Mouse (Mus musculus) G1E (cell line): ENCODE data around the gene Aldh3b1. TPM values are rescaled to one million over a fixed set of nuclear protein-coding genes. Genes with fewer than 3 reads are reported as not detected.

Source experiments
- ATAC-seq: 2 replicates; pipeline ENCODE4 v1.8.0; 2016; ENCODE audit warnings: mild to moderate bottlenecking; ENCODE audit not compliant: insufficient number of reproducible peaks, poor library complexity, low FRiP score, severe bottlenecking; ENCODE audit errors: extremely low read depth
- DNase-seq: peaks from one replicate; pipeline ENCODE4 v3.0.0; 2012; ENCODE audit warnings: low spot score
- H3K27me3 ChIP-seq: 2 replicates; pipeline ENCODE4 v1.6.1; 2012; ENCODE audit warnings: mild to moderate bottlenecking, low read length, inconsistent platforms; ENCODE audit not compliant: insufficient read depth
- H3K36me3 ChIP-seq: replicated peaks from 2 replicates; pipeline ENCODE3; 2012; ENCODE audit warnings: mild to moderate bottlenecking, inconsistent platforms
- H3K4me1 ChIP-seq: 2 replicates; pipeline ENCODE4 v1.6.1; 2012; ENCODE audit warnings: low read depth, low read length, inconsistent platforms, mixed read lengths; ENCODE audit not compliant: insufficient read depth
- H3K4me3 ChIP-seq: 2 replicates; pipeline ENCODE4 v1.5.1; 2012; ENCODE audit warnings: low read depth, mild to moderate bottlenecking, inconsistent platforms, low read length, moderate library complexity, mixed read lengths
- H3K9me3 ChIP-seq: replicated peaks from 2 replicates; pipeline ENCODE4 v1.6.1; 2012; ENCODE audit warnings: inconsistent platforms
- CTCF ChIP-seq: IDR thresholded peaks from 2 replicates; pipeline ENCODE4 v1.5.1; 2012; ENCODE audit warnings: low read depth, low read length, inconsistent platforms, mixed read lengths
- GATA1 ChIP-seq: IDR thresholded peaks from 2 replicates; pipeline ENCODE4 v1.6.1; 2012; ENCODE audit warnings: borderline replicate concordance, low read length, inconsistent platforms, mixed read lengths
- GATA2 ChIP-seq: IDR thresholded peaks from 2 replicates; pipeline ENCODE4 v1.6.1; 2012; ENCODE audit warnings: low read depth, low read length, inconsistent platforms, borderline replicate concordance
- POLR2AphosphoS5 ChIP-seq: IDR thresholded peaks from 2 replicates; pipeline ENCODE4 v1.6.1; 2012; ENCODE audit warnings: low read depth, low read length, inconsistent platforms; ENCODE audit not compliant: insufficient replicate concordance
- TAL1 ChIP-seq: conservative IDR thresholded peaks from 2 replicates; pipeline ENCODE4 v1.6.1; 2012; ENCODE audit warnings: low read depth, low read length, inconsistent platforms, mixed read lengths
- polyA plus RNA-seq: library from polyadenylated mRNA; stranded (reverse); fragments of >175 nt; gene quantifications from 2 replicates; pipeline ENCODE4 v1.2.3, GENCODE M21; 2012
- total RNA-seq, 2 experiments: library from RNA; stranded (forward) in 1 of 2; stranded (reverse) in 1 of 2; fragments of 200-1000 nt in 1 of 2; fragments of >200 nt in 1 of 2; fragmentation: Nextera tagmentation in 1 of 2; gene quantifications; 2 replicates each; pipeline ENCODE4 v1.2.3; 2014 to 2017

The Aldh3b1 gene
- total and polyA plus RNA-seq, 3 experiments = not detected

GRCm38 (mm10) chr19:3931716-3932115 lies 2.1 kb upstream of the Aldh3b1 start:
- no peak for ATAC-seq
- H3K36me3 ChIP-seq = no peaks in the 10 kb centered on the region
- no peak for DNase-seq
- H3K4me3 ChIP-seq = no peak overlapping the region
- peaks cover 51% of the 10 kb centered on the region for H3K27me3 ChIP-seq
- peaks cover 6% of the 10 kb centered on the region for H3K4me1 ChIP-seq
- H3K9me3 ChIP-seq = no peaks in the 10 kb centered on the region
- TF ChIP-seq GATA1 = no peak
- TF ChIP-seq TAL1 = no peak

DNA sequence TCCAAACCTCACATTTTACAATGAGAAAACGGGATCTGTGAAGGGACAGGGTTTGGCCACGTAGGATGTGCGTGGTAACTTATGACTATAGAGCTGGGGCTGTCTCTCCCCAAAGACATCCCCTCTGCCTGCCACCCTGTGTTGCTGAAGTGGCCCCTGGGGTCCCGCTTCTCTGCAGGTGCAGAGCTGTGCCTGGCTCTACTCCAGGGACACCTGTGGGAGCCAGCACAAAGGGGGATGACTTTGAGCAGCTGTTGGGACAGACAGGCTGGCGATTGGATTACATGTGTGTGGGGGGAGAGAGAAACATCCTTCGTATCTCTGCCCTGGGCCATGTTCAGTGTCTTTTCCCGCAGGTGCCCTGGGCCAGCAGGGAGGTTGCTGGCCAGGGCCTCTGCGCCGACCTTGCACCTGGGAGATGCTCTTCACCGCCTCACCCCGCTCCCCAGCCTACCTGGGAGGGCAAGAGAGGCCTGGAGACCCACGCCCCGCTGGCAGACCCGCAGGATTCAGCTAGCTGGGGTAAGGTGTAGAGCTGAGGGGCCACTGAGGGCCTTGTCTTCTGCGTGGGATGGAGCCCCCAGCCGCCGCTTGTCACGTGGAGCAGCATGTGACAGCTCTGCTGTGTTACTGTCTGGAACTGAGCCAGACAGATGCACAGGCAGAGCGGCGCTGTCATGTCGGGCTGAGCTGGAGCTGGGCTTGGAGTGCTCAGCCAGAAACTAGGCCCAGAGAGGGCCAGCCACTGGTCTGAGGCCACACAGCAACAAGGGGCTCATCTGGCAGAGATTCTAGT lies 852 bp upstream of the Aldh3b1 start:
- Histone ChIP-seq H3K4me1 (no peaks in the 10 kb centered on the region; the same call in 1 of the 2 replicates), H3K36me3 (no peaks in the 10 kb centered on the region), H3K27me3 (peaks cover 52% of the 10 kb centered on the region), H3K9me3 (no peaks in the 10 kb centered on the region), H3K4me3 (no peak overlapping the region)
- no peak for ATAC-seq
- TF ChIP-seq GATA1 (no peak), TAL1 (no peak), POLR2AphosphoS5 (no peak), GATA2 (no peak), CTCF (no peak)
- no peak for DNase-seq

- DNase-seq = no peak
- ATAC-seq = no peak
- H3K9me3 ChIP-seq = no peaks in the 10 kb centered on the region
- H3K36me3 ChIP-seq = no peaks in the 10 kb centered on the region
- no peak for TF ChIP-seq GATA2
- no peak for TF ChIP-seq POLR2AphosphoS5
- no peak for TF ChIP-seq TAL1
- TF ChIP-seq CTCF = no peak
- no peak for TF ChIP-seq GATA1
- no peak overlapping the region for H3K4me3 ChIP-seq
- H3K4me1 ChIP-seq = no peaks in the 10 kb centered on the region; the same call in 1 of the 2 replicates
- H3K27me3 ChIP-seq = peaks cover 54% of the 10 kb centered on the region
Measured at GRCm38 (mm10) chr19:3928779-3929178, 829 bp downstream of the Aldh3b1 start.

GRCm38 (mm10) chr19:3927989-3928388 lies 1.6 kb downstream of the Aldh3b1 start:
- peaks cover 5% of the 10 kb centered on the region; the same call in 1 of the 2 replicates for H3K4me1 ChIP-seq
- no peak overlapping the region for H3K4me3 ChIP-seq
- TF ChIP-seq CTCF (no peak), TAL1 (no peak), POLR2AphosphoS5 (no peak), GATA2 (no peak), GATA1 (no peak)
- ATAC-seq = no peak
- H3K36me3 ChIP-seq = no peaks in the 10 kb centered on the region
- peaks cover 58% of the 10 kb centered on the region for H3K27me3 ChIP-seq
- no peak for DNase-seq
- no peaks in the 10 kb centered on the region for H3K9me3 ChIP-seq

DNA sequence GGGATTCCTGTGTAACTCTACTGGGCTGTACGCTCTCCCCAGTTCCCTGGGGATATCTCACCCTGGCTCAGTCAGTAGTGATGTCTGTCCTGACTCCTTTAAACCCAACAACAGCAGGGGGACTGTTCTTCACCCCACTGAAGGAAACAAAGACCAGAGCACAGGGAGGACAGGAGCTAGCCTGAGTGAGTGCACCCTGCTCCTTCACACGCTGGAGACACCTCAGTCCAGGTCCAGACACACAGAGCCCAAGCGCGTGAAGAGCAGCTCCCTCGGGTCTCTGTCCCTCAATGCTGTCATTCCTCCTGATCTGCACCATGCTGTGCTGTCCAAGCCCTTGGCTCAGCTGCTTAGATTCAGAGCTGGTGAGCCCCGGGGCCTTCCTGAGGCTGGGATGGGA lies 2.9 kb downstream of the Aldh3b1 start:
- no peak overlapping the region for H3K4me3 ChIP-seq
- peaks cover 64% of the 10 kb centered on the region for H3K27me3 ChIP-seq
- H3K4me1 ChIP-seq = peaks cover 5% of the 10 kb centered on the region; the same call in 1 of the 2 replicates
- no peak for DNase-seq
- TF ChIP-seq GATA2 = no peak
- no peak for TF ChIP-seq CTCF
- TF ChIP-seq POLR2AphosphoS5 = no peak
- no peak for TF ChIP-seq GATA1
- TF ChIP-seq TAL1 = no peak
- ATAC-seq = no peak
- no peaks in the 10 kb centered on the region for H3K9me3 ChIP-seq
- no peaks in the 10 kb centered on the region for H3K36me3 ChIP-seq

DNA sequence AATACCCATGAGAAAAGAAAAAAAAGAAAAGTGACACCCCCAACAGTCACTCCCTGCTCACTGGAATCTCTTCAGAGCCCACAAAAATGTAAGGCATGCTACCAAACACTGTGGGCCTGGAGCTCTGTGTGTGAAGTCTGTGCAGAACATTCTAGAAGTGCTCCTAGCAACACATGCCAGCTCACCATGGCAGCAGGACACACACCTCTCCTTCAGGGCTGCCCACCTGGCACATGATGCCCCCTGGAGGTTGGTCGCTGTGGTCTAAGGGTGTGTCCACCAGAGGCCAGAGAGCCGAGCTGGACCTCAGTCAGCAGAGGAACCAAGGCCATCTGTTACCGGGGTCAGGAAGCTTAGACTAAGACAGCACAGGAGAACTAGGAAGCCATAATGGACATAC lies 3.3 kb downstream of the Aldh3b1 start:
- ATAC-seq = no peak
- no peak for DNase-seq
- no peak for TF ChIP-seq CTCF
- H3K4me3 ChIP-seq = no peak overlapping the region
- H3K36me3 ChIP-seq = no peaks in the 10 kb centered on the region
- H3K9me3 ChIP-seq = no peaks in the 10 kb centered on the region
- peaks cover 66% of the 10 kb centered on the region for H3K27me3 ChIP-seq
- H3K4me1 ChIP-seq = peaks cover 5% of the 10 kb centered on the region; the same call in 1 of the 2 replicates

GRCm38 (mm10) chr19:3925859-3926258 lies 3.7 kb downstream of the Aldh3b1 start:
- H3K36me3 ChIP-seq = no peaks in the 10 kb centered on the region
- TF ChIP-seq GATA1 (no peak), CTCF (no peak), POLR2AphosphoS5 (no peak), GATA2 (no peak), TAL1 (no peak)
- DNase-seq (no peak), ATAC-seq (no peak)
- no peaks in the 10 kb centered on the region for H3K9me3 ChIP-seq
- H3K4me1 ChIP-seq = peaks cover 5% of the 10 kb centered on the region; the same call in 1 of the 2 replicates
- H3K27me3 ChIP-seq = peaks cover 68% of the 10 kb centered on the region
- no peak overlapping the region for H3K4me3 ChIP-seq
